ENCODE assay signal across 8 mouse cellular contexts in the genomic region with DNA sequence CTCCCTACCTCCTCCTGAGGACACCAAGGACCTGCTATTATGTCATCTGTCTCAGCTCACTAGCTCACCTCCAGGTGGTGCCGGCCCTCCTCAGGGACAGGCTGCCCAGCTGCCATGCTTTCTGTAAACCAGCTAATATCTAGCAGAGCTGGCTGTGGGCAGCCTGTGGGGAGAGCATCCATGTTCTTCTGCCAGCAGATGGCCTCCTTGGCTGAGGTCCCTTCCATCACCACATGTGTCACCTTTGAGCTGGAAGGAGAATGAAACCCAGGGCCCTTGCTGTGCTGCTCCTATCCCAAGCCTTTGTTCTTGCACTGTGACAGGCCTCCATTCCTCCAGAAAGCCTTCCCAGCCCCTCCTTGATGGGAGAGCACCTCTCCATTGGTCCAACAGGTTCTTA. TPM values are rescaled to one million over a fixed set of nuclear protein-coding genes. Genes with fewer than 3 reads are reported as not detected.
DNase-seq lines count a peak whose midpoint lies in the region; ATAC-seq and TF ChIP-seq lines count a peak whose summit lies in the region.

No protein-coding gene starts in this region.

- H3K4me2 ChIP-seq in forebrain, embryonic 11.5 days (ENCODE audit: low read depth, low read length, severe bottlenecking) = no peak overlapping the region
- no peak overlapping the region for H3K4me2 ChIP-seq in forebrain, embryonic 16.5 days (ENCODE audit: low read length)
- H3K4me2 ChIP-seq in lung, embryonic 14.5 days = no peak overlapping the region

- H3K36me3 ChIP-seq in forebrain, embryonic 11.5 days (ENCODE audit: control insufficient read depth, insufficient read depth, low read length) = no peaks in the 10 kb centered on the region; the same call in 1 of the 2 replicates
- 0 out of 2 replicates have a peak, but pooled peaks cover 2% of the 10 kb centered on the region for H3K36me3 ChIP-seq in forebrain, embryonic 16.5 days (ENCODE audit: control insufficient read depth, insufficient read depth)
- peaks cover 17% of the 10 kb centered on the region; the same call in 1 of the 2 replicates for H3K36me3 ChIP-seq in lung, embryonic 14.5 days (ENCODE audit: insufficient read depth)

- no peaks in the 10 kb centered on the region for H3K27me3 ChIP-seq in forebrain, embryonic 11.5 days (ENCODE audit: control insufficient read depth, insufficient read depth, low read length)
- no peaks in the 10 kb centered on the region for H3K27me3 ChIP-seq in forebrain, embryonic 16.5 days (replicated peaks; ENCODE audit: control insufficient read depth, insufficient read depth, low read length)
- no peaks in the 10 kb centered on the region for H3K27me3 ChIP-seq in lung, embryonic 14.5 days (ENCODE audit: insufficient read depth, low read length)
- no peaks in the 10 kb centered on the region for H3K27me3 ChIP-seq in cerebellum, adult 2 months (ENCODE audit: control insufficient read depth, insufficient read depth, low read length)

- H3K27ac ChIP-seq in forebrain, embryonic 11.5 days (ENCODE audit: low read depth, low read length) = no peak overlapping the region
- no peak overlapping the region for H3K27ac ChIP-seq in forebrain, embryonic 16.5 days (ENCODE audit: low read length)
- no peak overlapping the region for H3K27ac ChIP-seq in lung, embryonic 14.5 days (ENCODE audit: low read depth)
- H3K27ac ChIP-seq in cerebellum, adult 2 months (ENCODE audit: insufficient read depth, low read length) = no peak overlapping the region

- no peaks in the 10 kb centered on the region for H3K9me3 ChIP-seq in forebrain, embryonic 11.5 days (ENCODE audit: control insufficient read depth, low read length)
- no peaks in the 10 kb centered on the region for H3K9me3 ChIP-seq in forebrain, embryonic 16.5 days (ENCODE audit: control insufficient read depth, low read length)
- H3K9me3 ChIP-seq in lung, embryonic 14.5 days (ENCODE audit: low read depth, low read length) = no peaks in the 10 kb centered on the region

- no peak for ATAC-seq in forebrain, embryonic 11.5 days (replicated peaks; ENCODE audit: low FRiP score)
- no peak for ATAC-seq in forebrain, embryonic 16.5 days
- ATAC-seq in lung, embryonic 14.5 days (ENCODE audit: insufficient read depth) = no peak

- peak; percentile 52 for DNase-seq in forebrain, embryonic 11.5 days (ENCODE audit: low spot score)
- peak; percentile 25 for DNase-seq in lung, embryonic 14.5 days
- no peak for DNase-seq in lung, postnatal 25 days (ENCODE audit: low spot score)
- peak; percentile 44 to 45 for DNase-seq in cerebellum, adult 2 months
- DNase-seq in retina, embryonic 14.5 days (ENCODE audit: low spot score) = peak; percentile 51
- no peak for DNase-seq in c-Kit-positive CD71-positive TER-119-positive erythroid progenitor cells, embryonic 14.5 days (ENCODE audit: low spot score)
- DNase-seq in urinary bladder, postnatal 14 days (ENCODE audit: low spot score) = no peak

- TF ChIP-seq POLR2A in cerebellum, adult 2 months (IDR thresholded peaks at IDR 0.05; ENCODE audit: borderline replicate concordance, insufficient read depth, low read length) = no peak

- peak; percentile 46 for TF ChIP-seq CTCF in lung, embryonic 14.5 days (IDR thresholded peaks at IDR 0.05; ENCODE audit: low read depth)
- TF ChIP-seq CTCF in cerebellum, adult 2 months (IDR thresholded peaks at IDR 0.05; ENCODE audit: borderline replicate concordance, insufficient read depth, low read depth, low read length) = no peak; the same call in 1 of the 2 replicates

- H3K4me1 ChIP-seq in forebrain, embryonic 11.5 days (replicated peaks; ENCODE audit: control insufficient read depth, insufficient read depth, low read length) = 0 out of 2 replicates have a peak, but pooled peaks cover 1% of the 10 kb centered on the region
- H3K4me1 ChIP-seq in forebrain, embryonic 16.5 days (replicated peaks; ENCODE audit: control insufficient read depth, insufficient read depth, low read length) = peaks cover 5% of the 10 kb centered on the region; the same call in 1 of the 2 replicates
- no peaks in the 10 kb centered on the region for H3K4me1 ChIP-seq in lung, embryonic 14.5 days (ENCODE audit: insufficient read depth)
- H3K4me1 ChIP-seq in cerebellum, adult 2 months (ENCODE audit: control insufficient read depth, insufficient read depth, low read length) = peaks cover 5% of the 10 kb centered on the region

- H3K9ac ChIP-seq in forebrain, embryonic 11.5 days (ENCODE audit: low read length) = no peak overlapping the region
- H3K9ac ChIP-seq in forebrain, embryonic 16.5 days (replicated peaks; ENCODE audit: low read depth, low read length) = no peak overlapping the region
- H3K9ac ChIP-seq in lung, embryonic 14.5 days = no peak overlapping the region

- H3K4me3 ChIP-seq in forebrain, embryonic 11.5 days (ENCODE audit: low read depth, low read length) = no peak overlapping the region
- H3K4me3 ChIP-seq in forebrain, embryonic 16.5 days (replicated peaks; ENCODE audit: low read length) = no peak overlapping the region
- H3K4me3 ChIP-seq in lung, embryonic 14.5 days (ENCODE audit: low read depth, low read length) = no peak overlapping the region
- H3K4me3 ChIP-seq in cerebellum, adult 2 months (replicated peaks; ENCODE audit: insufficient read depth, low read depth, low read length) = no peak overlapping the region

- WGBS in forebrain, embryonic 11.5 days = 61% methylated on average over 1 of the region's 1 CpGs
- WGBS in forebrain, embryonic 16.5 days = 33% methylated on average over 1 of the region's 1 CpGs
- 36% methylated on average over 1 of the region's 1 CpGs for WGBS in lung, embryonic 14.5 days
- WGBS in cerebellum, adult 2 months = 19% methylated on average over 1 of the region's 1 CpGs

RNA-seq across cellular contexts. Expression of a gene that starts 1.7 kb away (rescaled TPM):
- 8.8 and 8.9 TPM in 2 replicates for polyA plus RNA-seq in forebrain, embryonic 11.5 days (2014; fragmentation: Nextera tagmentation; extraction: Ambion mirVana)
- polyA plus RNA-seq in forebrain, embryonic 16.5 days (2015; fragmentation: Nextera tagmentation; extraction: Ambion mirVana) = 8.7 and 8.8 TPM in 2 replicates
- polyA plus RNA-seq in lung, embryonic 14.5 days (2014; fragmentation: Nextera tagmentation; extraction: Ambion mirVana) = 6.8 and 7.7 TPM in 2 replicates
- 15.0 and 19.3 TPM in 2 replicates for polyA plus RNA-seq in cerebellum, adult 2 months (2012; rRNA removed)

RNA-seq across cellular contexts. Expression of a gene that starts 25.6 kb away (rescaled TPM):
- polyA plus RNA-seq in forebrain, embryonic 11.5 days (2014; fragmentation: Nextera tagmentation; extraction: Ambion mirVana) = 20.4 and 24.9 TPM in 2 replicates
- polyA plus RNA-seq in forebrain, embryonic 16.5 days (2015; fragmentation: Nextera tagmentation; extraction: Ambion mirVana) = 12.6 and 18.5 TPM in 2 replicates
- 30.8 and 32.5 TPM in 2 replicates for polyA plus RNA-seq in lung, embryonic 14.5 days (2014; fragmentation: Nextera tagmentation; extraction: Ambion mirVana)
- polyA plus RNA-seq in cerebellum, adult 2 months (2012; rRNA removed) = 10.3 and 13.2 TPM in 2 replicates

RNA-seq across cellular contexts. Expression of a gene that starts 32.6 kb away (rescaled TPM):
- 5.3 and 6.5 TPM in 2 replicates for polyA plus RNA-seq in forebrain, embryonic 11.5 days (2014; fragmentation: Nextera tagmentation; extraction: Ambion mirVana)
- 1.9 and 2.4 TPM in 2 replicates for polyA plus RNA-seq in forebrain, embryonic 16.5 days (2015; fragmentation: Nextera tagmentation; extraction: Ambion mirVana)
- 1.6 and 19.6 TPM in 2 replicates for polyA plus RNA-seq in lung, embryonic 14.5 days (2014; fragmentation: Nextera tagmentation; extraction: Ambion mirVana)
- 0.63 and 1.1 TPM in 2 replicates for polyA plus RNA-seq in cerebellum, adult 2 months (2012; rRNA removed)

RNA-seq across cellular contexts. Expression of a gene that starts 42.0 kb away (rescaled TPM):
- 130 TPM in 2 replicates for polyA plus RNA-seq in forebrain, embryonic 11.5 days (2014; fragmentation: Nextera tagmentation; extraction: Ambion mirVana)
- 72.1 and 75.8 TPM in 2 replicates for polyA plus RNA-seq in forebrain, embryonic 16.5 days (2015; fragmentation: Nextera tagmentation; extraction: Ambion mirVana)
- polyA plus RNA-seq in lung, embryonic 14.5 days (2014; fragmentation: Nextera tagmentation; extraction: Ambion mirVana) = 148 and 156 TPM in 2 replicates
- polyA plus RNA-seq in cerebellum, adult 2 months (2012; rRNA removed) = 47.4 and 55.0 TPM in 2 replicates

RNA-seq across cellular contexts. Expression of a gene that starts 47.8 kb away (rescaled TPM):
- polyA plus RNA-seq in forebrain, embryonic 11.5 days (2014; fragmentation: Nextera tagmentation; extraction: Ambion mirVana) = 152 and 157 TPM in 2 replicates
- polyA plus RNA-seq in forebrain, embryonic 16.5 days (2015; fragmentation: Nextera tagmentation; extraction: Ambion mirVana) = 139 and 141 TPM in 2 replicates
- 106 and 114 TPM in 2 replicates for polyA plus RNA-seq in lung, embryonic 14.5 days (2014; fragmentation: Nextera tagmentation; extraction: Ambion mirVana)
- 80.9 and 83.7 TPM in 2 replicates for polyA plus RNA-seq in cerebellum, adult 2 months (2012; rRNA removed)

Comparison
In these comparisons a context has a peak if more than half of its experiments do, and no peak if none do; other contexts are left out.
1. DNase-seq: peak in forebrain, embryonic 11.5 days (single experiment), lung, embryonic 14.5 days (single experiment), cerebellum, adult 2 months (2 of 2) and retina, embryonic 14.5 days (single experiment); none in lung, postnatal 25 days (single experiment), c-Kit-positive CD71-positive TER-119-positive erythroid progenitor cells, embryonic 14.5 days (single experiment) and urinary bladder, postnatal 14 days (single experiment).